Comparison of ENCODE assay signal across 30 mouse cellular contexts in the genomic region with DNA sequence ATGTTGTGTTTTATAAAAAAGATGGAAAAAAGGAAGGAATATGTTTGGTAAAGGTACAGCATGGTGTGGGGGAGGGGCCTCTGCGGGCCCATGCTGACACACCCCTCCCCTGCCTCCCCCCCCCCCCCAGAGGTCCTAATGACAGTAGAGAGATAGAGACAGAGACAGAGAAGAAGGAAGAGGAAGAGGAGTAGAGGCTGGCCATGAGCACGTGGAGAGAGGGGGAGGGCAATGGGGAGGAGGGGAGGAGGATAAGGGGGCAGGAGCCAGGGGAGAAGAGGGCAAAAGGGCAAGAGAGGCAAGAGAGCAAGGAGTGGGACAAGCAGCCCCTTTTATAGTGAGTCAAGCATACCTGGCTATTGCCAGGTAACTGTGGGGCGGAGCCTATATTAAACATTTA.
DNase-seq lines count a peak whose midpoint lies in the region; ATAC-seq lines count a peak whose summit lies in the region.
"Had no signal": no experiment of that assay in that cellular context is flagged by ENCODE, and none has a peak within 500 bp of the region (broad histone marks: within the 10 kb centered on the region; RNA-seq: fewer than 3 reads in every experiment).

No protein-coding gene starts in this region.

- ATAC-seq in lung, embryonic 16.5 days (ENCODE audit: low read depth): 0 out of 2 replicates have a peak, but pooled peaks have one; percentile 20
- peak; percentile 26 for ATAC-seq in intestine, embryonic 15.5 days
- peak; percentile 68; the same call in 1 of the 2 replicates for ATAC-seq in liver, embryonic 12.5 days
- ATAC-seq: inflammation-experienced regulatory T-cells, adult 6 months; midbrain, embryonic 16.5 days had no signal

- no peak overlapping the region for H3K4me3 ChIP-seq in lung, embryonic 16.5 days (ENCODE audit: low read length)
- H3K4me3 ChIP-seq in intestine, embryonic 15.5 days (replicated peaks): no peak overlapping the region
- H3K4me3 ChIP-seq in liver, embryonic 12.5 days: no peak overlapping the region
- H3K4me3 ChIP-seq in heart, embryonic 10.5 days: no peak overlapping the region
- H3K4me3 ChIP-seq: gastrocnemius, adult 2 months; heart, embryonic 12.5 days; hindbrain, embryonic 15.5 days; limb, embryonic 10.5 days; limb, embryonic 15.5 days; neural tube, embryonic 13.5 days had no signal

- DNase-seq in lung, postnatal 14 days: no peak
- DNase-seq in frontal cortex, adult 2 months (ENCODE audit: extremely low spot score in 1 of 2, low spot score in 1 of 2): no peak
- no peak for DNase-seq in heart, embryonic 10.5 days (ENCODE audit: low spot score)
- DNase-seq: adrenal gland, adult 8-10 months; B cell, adult 2 months; cerebellum, adult 9-10 months; cerebellum, postnatal 36 days; gastrocnemius, adult 2 months; gastrocnemius, postnatal 36 days; heart, adult 18-20 months; heart, postnatal 4 days; kidney, adult 9 months; kidney, postnatal 10 days; layer of hippocampus, postnatal 36 days; lung, embryonic 14.5 days; right cerebral cortex, postnatal 4 days; thymus, adult 18-20 months; thymus, postnatal 36 days had no signal

- no peaks in the 10 kb centered on the region for H3K36me3 ChIP-seq in lung, embryonic 16.5 days (ENCODE audit: control insufficient read depth, insufficient read depth, low read length)
- H3K36me3 ChIP-seq in intestine, embryonic 15.5 days: no peaks in the 10 kb centered on the region
- H3K36me3 ChIP-seq in liver, embryonic 12.5 days: no peaks in the 10 kb centered on the region
- H3K36me3 ChIP-seq in heart, embryonic 10.5 days: no peaks in the 10 kb centered on the region
- H3K36me3 ChIP-seq: heart, embryonic 12.5 days; hindbrain, embryonic 15.5 days; limb, embryonic 10.5 days; limb, embryonic 15.5 days; neural tube, embryonic 13.5 days had no signal

- no peak overlapping the region for H3K4me2 ChIP-seq in lung, embryonic 16.5 days (ENCODE audit: low read depth, low read length)
- no peak overlapping the region for H3K4me2 ChIP-seq in intestine, embryonic 15.5 days (replicated peaks)
- H3K4me2 ChIP-seq in liver, embryonic 12.5 days: no peak overlapping the region
- H3K4me2 ChIP-seq: heart, embryonic 12.5 days; hindbrain, embryonic 15.5 days; limb, embryonic 15.5 days; lung, embryonic 14.5 days had no signal

- no peak overlapping the region for H3K27ac ChIP-seq in lung, embryonic 16.5 days (ENCODE audit: low read length)
- no peak overlapping the region for H3K27ac ChIP-seq in intestine, embryonic 15.5 days
- H3K27ac ChIP-seq in liver, embryonic 12.5 days: no peak overlapping the region
- H3K27ac ChIP-seq in heart, embryonic 10.5 days: no peak overlapping the region
- H3K27ac ChIP-seq: gastrocnemius, adult 2 months; limb, embryonic 10.5 days; limb, embryonic 15.5 days; macrophage; stomach, postnatal 0 days had no signal

- no peaks in the 10 kb centered on the region for H3K9me3 ChIP-seq in lung, embryonic 16.5 days (ENCODE audit: control insufficient read depth, low read length)
- H3K9me3 ChIP-seq in intestine, embryonic 15.5 days: no peaks in the 10 kb centered on the region
- H3K9me3 ChIP-seq in liver, embryonic 12.5 days (replicated peaks): no peaks in the 10 kb centered on the region
- no peaks in the 10 kb centered on the region for H3K9me3 ChIP-seq in heart, embryonic 10.5 days
- H3K9me3 ChIP-seq: hindbrain, embryonic 15.5 days; limb, embryonic 10.5 days; limb, embryonic 15.5 days had no signal

- H3K4me1 ChIP-seq in lung, embryonic 16.5 days (replicated peaks; ENCODE audit: control insufficient read depth, insufficient read depth, low read length): peaks cover 19% of the 10 kb centered on the region
- peaks cover 16% of the 10 kb centered on the region for H3K4me1 ChIP-seq in intestine, embryonic 15.5 days (replicated peaks)
- peaks cover 36% of the 10 kb centered on the region for H3K4me1 ChIP-seq in liver, embryonic 12.5 days
- peaks cover 14% of the 10 kb centered on the region for H3K4me1 ChIP-seq in heart, embryonic 10.5 days

- no peak overlapping the region for H3K9ac ChIP-seq in lung, embryonic 16.5 days (ENCODE audit: low read length)
- H3K9ac ChIP-seq in intestine, embryonic 15.5 days: no peak overlapping the region
- H3K9ac ChIP-seq in liver, embryonic 12.5 days: no peak overlapping the region
- H3K9ac ChIP-seq: heart, embryonic 12.5 days; hindbrain, embryonic 15.5 days; limb, embryonic 15.5 days; lung, embryonic 14.5 days had no signal

- H3K27me3 ChIP-seq in lung, embryonic 16.5 days (ENCODE audit: control insufficient read depth, insufficient read depth, low read depth, low read length): no peaks in the 10 kb centered on the region
- H3K27me3 ChIP-seq in intestine, embryonic 15.5 days (replicated peaks): no peaks in the 10 kb centered on the region
- H3K27me3 ChIP-seq in liver, embryonic 12.5 days (replicated peaks): 0 out of 2 replicates have a peak, but pooled peaks cover 3% of the 10 kb centered on the region
- H3K27me3 ChIP-seq in heart, embryonic 10.5 days (ENCODE audit: insufficient read depth, poor library complexity, severe bottlenecking): no peaks in the 10 kb centered on the region
- H3K27me3 ChIP-seq: heart, embryonic 12.5 days; hindbrain, embryonic 15.5 days; limb, embryonic 15.5 days; neural tube, embryonic 13.5 days had no signal

- WGBS in lung, embryonic 16.5 days: 50% methylated on average over 3 of the region's 3 CpGs
- 65% methylated on average over 3 of the region's 3 CpGs for WGBS in intestine, embryonic 15.5 days
- WGBS in liver, embryonic 12.5 days (ENCODE audit: insufficient replicate concordance): 38% methylated on average over 3 of the region's 3 CpGs
- WGBS in heart, embryonic 10.5 days: 45% methylated on average over 3 of the region's 3 CpGs
